Mouse (Mus musculus) intestine, embryonic 16.5 days (tissue): ENCODE measurements around the gene Btbd11. TPM values are rescaled to one million over a fixed set of nuclear protein-coding genes. Genes with fewer than 3 reads are reported as not detected.
"Not testable (repeated sequence)": the region's sequence is repeated elsewhere in the genome, so short reads cannot be mapped to it uniquely, and the experiment has no call there.

Source experiments
- ATAC-seq: fragments of 200-750 bp; cut with Nextera tagmentation; 2 replicates; pipeline ENCODE4 v1.8.0; 2017; ENCODE audit warnings: moderate TSS enrichment, moderate library complexity
- H3K27ac ChIP-seq: fragments of 300-500 bp; sonication (generic); 2 replicates; pipeline ENCODE4 v1.5.1; 2014; ENCODE audit warnings: mild to moderate bottlenecking, low read length
- H3K27me3 ChIP-seq: fragments of 300-500 bp; sonication (generic); replicated peaks from 2 replicates; pipeline ENCODE4 v1.6.1; 2014; ENCODE audit warnings: low read length, control low read depth, mixed read lengths; ENCODE audit not compliant: control insufficient read depth, insufficient read depth
- H3K36me3 ChIP-seq: fragments of 300-500 bp; sonication (generic); 2 replicates; pipeline ENCODE4 v1.6.1; 2014; ENCODE audit warnings: low read length, control low read depth; ENCODE audit not compliant: control insufficient read depth, insufficient read depth
- H3K4me1 ChIP-seq: fragments of 300-500 bp; sonication (generic); 2 replicates; pipeline ENCODE4 v1.6.1; 2014; ENCODE audit warnings: low read length, control low read depth, mixed read lengths; ENCODE audit not compliant: control insufficient read depth, insufficient read depth
- H3K4me2 ChIP-seq: fragments of 300-500 bp; sonication (generic); 2 replicates; pipeline ENCODE4 v1.6.1; 2014; ENCODE audit warnings: low read depth, low read length, control low read depth
- H3K4me3 ChIP-seq: fragments of 300-500 bp; sonication (generic); 2 replicates; pipeline ENCODE4 v1.5.1; 2014; ENCODE audit warnings: mild to moderate bottlenecking, low read length
- H3K9ac ChIP-seq: fragments of 300-500 bp; sonication (generic); 2 replicates; pipeline ENCODE4 v1.6.1; 2014; ENCODE audit warnings: low read depth, low read length
- H3K9me3 ChIP-seq: fragments of 300-500 bp; sonication (generic); 2 replicates; pipeline ENCODE4 v1.6.1; 2016; ENCODE audit warnings: low read length, control low read depth; ENCODE audit not compliant: control insufficient read depth
- WGBS: fragments of 180-500 bp; shearing (Covaris S2); extraction: QIAGEN DNeasy Blood & Tissue Kit; methylation state at CpG from one replicate; pipeline ENCODE4 v1.1.7; 2014; 5-methylcytosine and 5-hydroxymethylcytosine counted together
- polyA plus RNA-seq: library from polyadenylated mRNA; unstranded; fragments of >200 nt; fragmentation: Nextera tagmentation; extraction: Ambion mirVana; gene quantifications from 2 replicates; pipeline ENCODE4 v1.2.1, GENCODE M21; 2015

Gene Btbd11
- polyA plus RNA-seq, 1 experiment from 2014 or later: 0.86 TPM

DNA sequence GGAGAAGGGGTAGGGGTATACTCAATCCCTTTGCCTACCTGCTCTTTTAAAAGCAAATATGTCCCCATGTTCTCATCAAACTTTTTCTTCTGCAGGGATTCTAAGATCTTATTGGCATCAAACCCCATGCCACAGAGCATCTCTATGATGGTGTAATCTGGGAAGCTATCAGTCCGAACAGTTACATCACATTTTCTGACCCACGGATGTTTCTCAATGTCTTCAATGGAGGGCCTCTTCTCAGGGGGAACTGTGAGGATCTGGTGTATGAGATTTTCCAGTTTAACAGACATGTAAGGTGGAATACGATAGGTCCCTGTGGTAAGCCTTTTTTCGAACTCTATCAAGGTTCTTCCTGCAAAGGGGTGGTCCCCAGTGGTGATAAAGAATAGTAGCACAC is 323.2 kb downstream of the Btbd11 start:
- H3K36me3 ChIP-seq, H3K27ac ChIP-seq, H3K4me1 ChIP-seq, H3K9me3 ChIP-seq, H3K4me3 ChIP-seq, H3K9ac ChIP-seq, H3K4me2 ChIP-seq, ATAC-seq, H3K27me3 ChIP-seq: not testable (repeated sequence)
- WGBS: 93% methylated on average over 4 of the region's 4 CpGs

Other genes with a start within 250 kb of the Btbd11 start
- 23.9 and 24.0 TPM in 2 replicates for gene Cry1, start 201.8 kb upstream of the Btbd11 start, polyA plus RNA-seq